In genomic region chr12:4691193-4691592, GRCm38 (mm10) we compare ENCODE assay signal across 20 mouse cellular contexts. TPM values are rescaled to one million over a fixed set of nuclear protein-coding genes. Genes with fewer than 3 reads are reported as not detected.
DNase-seq lines count a peak whose midpoint lies in the region.
"Had no signal": no experiment of that assay in that cellular context is flagged by ENCODE, and none has a peak within 500 bp of the region (broad histone marks: within the 10 kb centered on the region; RNA-seq: fewer than 3 reads in every experiment).

No protein-coding gene starts in this region.

- no peaks in the 10 kb centered on the region for H3K9me3 ChIP-seq in heart, embryonic 10.5 days
- no peaks in the 10 kb centered on the region for H3K9me3 ChIP-seq in limb, embryonic 10.5 days (replicated peaks)
- H3K9me3 ChIP-seq: embryonic facial prominence, embryonic 12.5 days; heart, embryonic 13.5 days; hindbrain, embryonic 15.5 days had no signal

- WGBS in heart, embryonic 10.5 days = 90% methylated on average over 3 of the region's 3 CpGs
- WGBS in limb, embryonic 10.5 days = 90% methylated on average over 3 of the region's 3 CpGs

- DNase-seq in heart, embryonic 10.5 days (ENCODE audit: low spot score) = peak; percentile 52
- DNase-seq in heart, adult 9 months (ENCODE audit: low spot score in 2 of 2) = no peak
- peak; percentile 69 for DNase-seq in layer of hippocampus, adult 9-11 months
- DNase-seq in layer of hippocampus, adult 8-10 months (ENCODE audit: low spot score in 2 of 2) = no peak
- peak; percentile 80 for DNase-seq in brain, adult 2 months (ENCODE audit: low read depth, low spot score)
- peak; percentile 16 for DNase-seq in limb, embryonic 10.5 days (ENCODE audit: low spot score)
- DNase-seq in adrenal gland, postnatal 14 days = no peak
- DNase-seq: adrenal gland, postnatal 25 days; cerebellum, adult 2 months; cerebellum, postnatal 10 days; gastrocnemius, adult 2 months; gastrocnemius, postnatal 25 days; heart, adult 18-20 months; heart, postnatal 36 days had no signal

- H3K36me3 ChIP-seq in heart, embryonic 10.5 days = peaks cover 10% of the 10 kb centered on the region; the same call in 1 of the 2 replicates
- no peaks in the 10 kb centered on the region for H3K36me3 ChIP-seq in limb, embryonic 10.5 days
- H3K36me3 ChIP-seq: embryonic facial prominence, embryonic 12.5 days; hindbrain, embryonic 15.5 days had no signal

- peaks cover 5% of the 10 kb centered on the region for H3K4me1 ChIP-seq in heart, embryonic 10.5 days
- H3K4me1 ChIP-seq in limb, embryonic 10.5 days = no peaks in the 10 kb centered on the region
- H3K4me1 ChIP-seq: embryonic facial prominence, embryonic 12.5 days; hindbrain, embryonic 15.5 days had no signal

- no peaks in the 10 kb centered on the region for H3K27me3 ChIP-seq in heart, embryonic 10.5 days (ENCODE audit: insufficient read depth, poor library complexity, severe bottlenecking)
- no peaks in the 10 kb centered on the region for H3K27me3 ChIP-seq in limb, embryonic 10.5 days (ENCODE audit: low read depth, poor library complexity, severe bottlenecking)
- H3K27me3 ChIP-seq: CH12.LX; embryonic facial prominence, embryonic 12.5 days; heart, embryonic 13.5 days; hindbrain, embryonic 15.5 days; Patski had no signal

- no peak overlapping the region for H3K27ac ChIP-seq in heart, embryonic 10.5 days
- H3K27ac ChIP-seq in limb, embryonic 10.5 days = no peak overlapping the region
- H3K27ac ChIP-seq: embryonic facial prominence, embryonic 12.5 days; gastrocnemius, adult 2 months; heart, embryonic 13.5 days; hindbrain, embryonic 15.5 days had no signal

- no peak overlapping the region for H3K4me3 ChIP-seq in heart, embryonic 10.5 days
- no peak overlapping the region for H3K4me3 ChIP-seq in limb, embryonic 10.5 days
- H3K4me3 ChIP-seq: embryonic facial prominence, embryonic 12.5 days; gastrocnemius, adult 2 months; heart, embryonic 13.5 days; hindbrain, embryonic 15.5 days had no signal

RNA-seq across cellular contexts. Expression of gene Fam228a, which starts 47.0 kb away (rescaled TPM):
- 0.31 and 0.35 TPM in 2 replicates for polyA plus RNA-seq in heart, embryonic 10.5 days (2016; fragmentation: Nextera tagmentation; extraction: Ambion mirVana)
- 1 to 10 TPM; 1.6 to 3.9 (median 3.5) TPM for total RNA-seq in layer of hippocampus, adult 8-10 months (2022)
- polyA plus RNA-seq in limb, embryonic 10.5 days (2016; fragmentation: Nextera tagmentation; extraction: Ambion mirVana) = 0.13 and 0.14 TPM in 2 replicates
- 0.30 and 0.86 TPM in 2 replicates for total RNA-seq in adrenal gland, postnatal 14 days (2021)
- total RNA-seq: CH12.LX; heart, postnatal 36 days had no signal
- polyA plus RNA-seq: activated CD4-positive, CD25-positive, alpha-beta regulatory T cell, adult 4 months had no signal

Comparison
In these comparisons a context has a peak if more than half of its experiments do, and no peak if none do; other contexts are left out.
1. DNase-seq: peak in heart, embryonic 10.5 days (single experiment), layer of hippocampus, adult 9-11 months (single experiment), brain, adult 2 months (single experiment) and limb, embryonic 10.5 days (single experiment); none in heart, adult 9 months (0 of 2), layer of hippocampus, adult 8-10 months (0 of 2) and adrenal gland, postnatal 14 days (single experiment).